Mouse (Mus musculus) cerebellum, adult 2 months (tissue): ENCODE measurements around the gene Taok1. TPM values are rescaled to one million over a fixed set of nuclear protein-coding genes. Genes with fewer than 3 reads are reported as not detected.

Source experiments
- DNase-seq, 2 experiments: peaks; one replicate each; pipeline ENCODE4 v3.0.0; 2021
- H3K27ac ChIP-seq: fragments of 200-500 bp; 2 replicates; pipeline ENCODE4 v1.5.1; 2012; ENCODE audit warnings: low read length, control low read depth, inconsistent platforms; ENCODE audit not compliant: insufficient read depth
- H3K27me3 ChIP-seq: fragments of 200-500 bp; 2 replicates; pipeline ENCODE4 v1.6.1; 2012; ENCODE audit warnings: inconsistent platforms, mild to moderate bottlenecking, low read length, moderate library complexity; ENCODE audit not compliant: control insufficient read depth, insufficient read depth
- H3K4me1 ChIP-seq: fragments of 200-500 bp; 2 replicates; pipeline ENCODE4 v1.6.1; 2011; ENCODE audit warnings: low read length; ENCODE audit not compliant: control insufficient read depth, insufficient read depth
- H3K4me3 ChIP-seq: fragments of 200-500 bp; replicated peaks from 2 replicates; pipeline ENCODE3; 2011; ENCODE audit warnings: mild to moderate bottlenecking, low read depth, low read length, control low read depth; ENCODE audit not compliant: insufficient read depth
- CTCF ChIP-seq: fragments of 200-500 bp; IDR thresholded peaks from 2 replicates; pipeline ENCODE4 v1.5.1; 2011; ENCODE audit warnings: low read depth, mild to moderate bottlenecking, control low read depth, low read length, moderate library complexity, borderline replicate concordance; ENCODE audit not compliant: insufficient read depth
- POLR2A ChIP-seq: fragments of 200-500 bp; IDR thresholded peaks from 2 replicates; pipeline ENCODE4 v1.6.1; 2011; ENCODE audit warnings: low read length, control low read depth, borderline replicate concordance; ENCODE audit not compliant: insufficient read depth
- WGBS: fragments of 180-500 bp; shearing (Covaris S2); methylation state at CpG from one replicate; pipeline ENCODE4 v1.1.7; 2018; 5-methylcytosine and 5-hydroxymethylcytosine counted together
- polyA plus RNA-seq: library from polyadenylated mRNA; depleted of rRNA; stranded (reverse); fragments of >200 nt; gene quantifications from 2 replicates; pipeline ENCODE4 v1.2.3, GENCODE M21; 2012

Taok1 gene
- polyA plus RNA-seq, 1 experiment, result 26.8 TPM

GRCm38 (mm10) chr11:77503511-77503910, 104.1 kb downstream of the Taok1 start:
- DNase-seq, result peak in 1 of 2 experiments; percentile 30
- WGBS, result 43% methylated on average over 3 of the region's 3 CpGs
- H3K4me3 ChIP-seq, result no peak overlapping the region
- no peaks in the 10 kb centered on the region for H3K27me3 ChIP-seq
- TF ChIP-seq CTCF, result no peak
- TF ChIP-seq POLR2A, result no peak
- peaks cover 33% of the 10 kb centered on the region for H3K4me1 ChIP-seq
- no peak overlapping the region for H3K27ac ChIP-seq

- WGBS, result 73% methylated on average over 6 of the region's 6 CpGs
- TF ChIP-seq POLR2A, result no peak
- TF ChIP-seq CTCF, result no peak
- H3K4me3 ChIP-seq, result no peak overlapping the region
- peaks cover 40% of the 10 kb centered on the region for H3K4me1 ChIP-seq
- DNase-seq, result no peak
- no peaks in the 10 kb centered on the region for H3K27me3 ChIP-seq
- H3K27ac ChIP-seq, result no peak overlapping the region
Measured at GRCm38 (mm10) chr11:77502481-77502880, 105.1 kb downstream of the Taok1 start.

DNA sequence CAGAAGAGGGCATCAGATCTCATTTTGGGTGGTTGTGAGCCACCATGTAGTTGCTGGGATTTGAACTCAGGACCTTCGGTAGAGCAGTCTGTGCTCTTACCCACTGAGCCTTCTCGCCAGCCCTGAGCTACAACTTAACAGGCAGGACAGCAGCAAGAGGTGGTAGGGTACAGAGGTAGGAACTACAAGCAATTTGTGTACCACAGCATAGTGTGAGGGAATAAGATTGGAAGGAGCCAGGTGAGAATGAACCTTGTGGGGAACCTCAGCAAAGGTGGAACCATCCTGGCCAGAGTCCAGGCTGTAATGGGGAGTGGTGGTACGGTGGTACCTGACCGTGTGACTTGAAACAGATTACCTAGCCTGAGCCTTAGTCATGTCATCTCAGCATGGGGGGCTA, 105.6 kb downstream of the Taok1 start:
- H3K27me3 ChIP-seq, result no peaks in the 10 kb centered on the region
- 88% methylated on average over 4 of the region's 4 CpGs for WGBS

GRCm38 (mm10) chr11:77501392-77501791, 106.2 kb downstream of the Taok1 start:
- DNase-seq, result peak; percentile 81 to 84

More for the DNA sequence above, 105.6 kb downstream of the Taok1 start:
- TF ChIP-seq CTCF, result no peak
- no peak for TF ChIP-seq POLR2A
- peak in 1 of 2 experiments; percentile 19 for DNase-seq
- peaks cover 42% of the 10 kb centered on the region for H3K4me1 ChIP-seq
- no peak overlapping the region for H3K4me3 ChIP-seq
- no peak overlapping the region for H3K27ac ChIP-seq

GRCm38 (mm10) chr11:77500361-77501325, 107.0 kb downstream of the Taok1 start:
- H3K4me1 ChIP-seq, result peaks cover 42% of the 10 kb centered on the region
- TF ChIP-seq POLR2A, result no peak
- no peak for TF ChIP-seq CTCF
- peak overlapping the region; percentile 14 for H3K27ac ChIP-seq
- 42% methylated on average over 17 of the region's 17 CpGs for WGBS
- H3K4me3 ChIP-seq, result no peak overlapping the region
- DNase-seq, result peak in 1 of 2 experiments; percentile 53
- H3K27me3 ChIP-seq, result no peaks in the 10 kb centered on the region

More at GRCm38 (mm10) chr11:77501392-77501791, 106.2 kb downstream of the Taok1 start:
- Histone ChIP-seq H3K4me3 (no peak overlapping the region), H3K27me3 (no peaks in the 10 kb centered on the region), H3K27ac (peak overlapping the region; percentile 9; the same call in 1 of the 2 replicates), H3K4me1 (peaks cover 42% of the 10 kb centered on the region)
- WGBS, result 7% methylated on average over 5 of the region's 5 CpGs
- no peak for TF ChIP-seq POLR2A
- TF ChIP-seq CTCF, result peak; percentile 94

GRCm38 (mm10) chr11:77499354-77499753, 108.3 kb downstream of the Taok1 start:
- peaks cover 42% of the 10 kb centered on the region for H3K4me1 ChIP-seq
- TF ChIP-seq CTCF, result no peak
- TF ChIP-seq POLR2A, result no peak
- H3K27ac ChIP-seq, result peak overlapping the region; percentile 8
- no peak overlapping the region for H3K4me3 ChIP-seq
- 1% methylated on average over 7 of the region's 7 CpGs for WGBS
- H3K27me3 ChIP-seq, result no peaks in the 10 kb centered on the region
- peak; percentile 89 for DNase-seq

DNA sequence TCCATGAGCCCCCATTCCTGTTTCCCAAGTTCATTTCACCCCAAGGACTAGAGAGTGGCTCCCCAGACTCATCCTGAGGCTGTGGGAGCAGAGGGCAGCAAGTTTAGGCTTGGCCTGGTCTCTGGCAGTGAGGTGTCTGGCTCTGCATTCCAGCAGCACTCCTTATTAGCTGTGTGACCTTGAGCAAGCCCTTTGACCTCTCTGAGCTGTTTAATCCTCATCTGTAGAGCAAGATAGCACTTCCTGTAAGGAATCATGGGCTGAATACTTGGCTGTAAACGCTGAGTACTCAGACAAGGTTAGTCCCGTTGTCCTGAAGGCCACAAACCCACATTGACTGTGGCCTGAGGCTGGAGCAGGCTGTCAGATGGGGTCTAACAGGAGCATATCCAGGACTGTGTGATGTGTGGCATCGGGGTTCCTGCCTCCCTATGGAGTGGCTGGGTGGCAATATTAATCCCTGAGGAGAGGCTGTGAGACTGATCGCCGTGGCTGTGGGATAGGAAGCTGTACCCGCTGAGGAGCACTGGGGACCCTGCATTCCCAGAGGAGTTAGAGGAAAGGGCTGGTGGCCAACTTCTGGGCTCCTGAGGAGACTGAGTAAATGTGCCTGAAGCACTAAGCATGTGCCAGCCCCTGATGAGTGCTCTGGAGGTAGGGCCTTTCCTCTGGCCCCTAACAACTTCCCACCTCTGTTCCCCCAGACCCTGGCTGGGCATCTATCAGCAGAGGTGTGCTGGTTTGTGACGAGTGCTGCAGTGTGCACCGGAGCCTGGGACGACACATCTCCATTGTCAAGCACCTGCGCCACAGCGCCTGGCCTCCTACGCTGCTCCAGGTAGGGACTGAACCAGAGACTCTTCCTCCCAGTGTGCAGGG, 109.1 kb downstream of the Taok1 start:
- DNase-seq, result peak in 1 of 2 experiments; percentile 48
- peaks cover 42% of the 10 kb centered on the region for H3K4me1 ChIP-seq
- H3K4me3 ChIP-seq, result no peak overlapping the region
- H3K27ac ChIP-seq, result peak overlapping the region; percentile 83
- H3K27me3 ChIP-seq, result no peaks in the 10 kb centered on the region
- WGBS, result 43% methylated on average over 12 of the region's 12 CpGs
- TF ChIP-seq POLR2A (no peak), CTCF (no peak)
